Mouse (Mus musculus) urinary bladder, postnatal 4 days (tissue): ENCODE data around the gene Zfhx3.

Source experiments
- DNase-seq, 2 experiments: peaks; one replicate each; pipeline ENCODE4 v3.0.0; 2021 to 2022; ENCODE audit warnings: low spot score in 2 of 2

Zfhx3 gene

GRCm38 (mm10) chr8:108989841-108990240 is 1047.4 kb downstream of the Zfhx3 start:
- no peak for DNase-seq

- DNase-seq = no peak
These were observed 1048.1 kb downstream of the Zfhx3 start for GRCm38 (mm10) chr8:108990537-108990936.

- no peak for DNase-seq
These were observed 1049.0 kb downstream of the Zfhx3 start for GRCm38 (mm10) chr8:108991395-108991794.

DNA sequence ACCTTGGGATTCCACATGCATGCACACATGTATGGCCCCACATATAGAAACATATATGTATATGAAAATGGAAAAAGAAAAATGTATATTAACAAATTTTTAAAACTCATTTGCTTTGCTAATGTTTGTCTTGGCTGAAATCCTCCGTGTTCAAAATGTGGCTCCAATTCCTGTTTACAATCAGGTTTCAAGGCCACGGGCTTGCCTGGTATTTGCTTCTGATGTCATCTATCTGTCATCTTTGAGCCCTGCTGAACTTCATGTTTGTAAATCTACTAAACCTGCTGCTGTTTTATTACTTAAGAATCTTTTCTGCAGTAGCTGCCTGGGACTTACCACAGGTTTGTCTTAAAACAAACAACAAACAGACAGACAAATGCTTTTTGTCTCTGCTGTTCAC is 1051.3 kb downstream of the Zfhx3 start:
- no peak for DNase-seq

GRCm38 (mm10) chr8:108994187-108994586 is 1051.7 kb downstream of the Zfhx3 start:
- no peak for DNase-seq

- no peak for DNase-seq
These were observed 1052.4 kb downstream of the Zfhx3 start for GRCm38 (mm10) chr8:108994880-108995279.

- no peak for DNase-seq
These were observed 1054.9 kb downstream of the Zfhx3 start for GRCm38 (mm10) chr8:108997334-108997733.

DNA sequence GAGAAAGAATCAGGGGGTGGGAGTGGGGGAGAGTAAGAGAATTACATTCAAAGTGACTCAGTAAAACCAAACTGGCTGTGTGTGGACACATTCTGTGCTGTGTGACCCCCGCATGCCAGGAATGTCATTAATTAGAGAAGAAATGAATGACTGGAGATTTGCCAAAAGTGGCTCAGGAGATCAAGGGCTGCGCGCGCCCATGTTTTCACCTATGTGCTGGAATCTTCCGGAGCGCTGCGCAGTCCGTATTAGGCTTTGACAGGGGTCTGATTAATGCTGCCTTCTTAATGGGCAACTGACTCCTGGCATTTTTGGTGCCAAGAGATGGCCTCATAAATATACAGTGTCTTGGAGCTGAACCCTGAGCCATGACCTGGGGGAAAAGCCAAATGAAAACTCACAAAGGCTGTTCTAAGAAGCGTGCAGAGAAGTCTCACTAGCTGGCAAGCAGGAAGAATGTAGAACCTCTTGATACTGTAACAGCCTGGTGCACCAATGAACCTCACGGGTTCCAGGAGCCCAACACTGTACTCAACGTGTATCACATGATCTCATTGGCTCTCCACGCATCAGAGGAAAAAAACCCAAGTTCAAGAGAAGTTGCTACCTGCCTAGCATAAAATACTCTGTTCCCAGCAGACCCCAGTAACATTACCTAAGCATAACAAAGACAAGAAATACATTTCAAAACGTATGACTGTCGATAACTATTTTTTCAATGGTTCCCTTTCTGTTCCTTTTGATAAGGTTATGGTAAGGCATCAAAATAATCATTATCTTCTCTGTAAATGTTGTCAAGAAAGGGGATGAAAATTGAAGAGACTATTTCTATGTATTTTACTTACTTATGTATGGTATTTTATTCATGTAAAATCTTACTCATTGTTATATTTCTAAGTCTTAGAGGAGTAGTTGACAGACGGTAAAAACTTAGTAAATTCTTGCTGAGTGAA is 1057.1 kb downstream of the Zfhx3 start:
- DNase-seq = no peak

GRCm38 (mm10) chr8:109001031-109001430 is 1058.6 kb downstream of the Zfhx3 start:
- DNase-seq = no peak

- DNase-seq = no peak
These were observed 1059.5 kb downstream of the Zfhx3 start for GRCm38 (mm10) chr8:109001923-109002322.

DNA sequence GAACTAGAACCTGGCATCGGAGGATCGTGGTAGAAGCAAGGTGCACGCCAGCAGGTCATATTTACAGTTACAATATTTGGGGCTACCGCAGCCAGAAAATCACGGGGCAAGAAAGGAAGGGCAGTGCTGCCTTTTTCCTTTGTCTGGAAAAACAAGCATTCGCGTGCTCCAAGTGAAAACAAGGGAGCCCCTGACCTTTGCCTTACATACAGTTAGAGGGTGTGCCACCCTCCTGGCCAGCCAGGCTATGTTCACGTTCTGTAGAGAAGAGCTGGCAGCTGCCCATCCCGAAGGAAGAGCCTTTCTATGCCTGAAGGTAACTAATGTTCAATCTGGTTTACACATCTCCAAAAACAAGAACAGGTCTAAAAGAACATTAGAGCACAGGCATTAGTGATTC is 1064.5 kb downstream of the Zfhx3 start:
- no peak for DNase-seq
